Mouse (Mus musculus) kidney, adult 2 months (tissue): ENCODE results near the gene Atp7b.

Experiments
- CTCF ChIP-seq: fragments of 200-500 bp; conservative IDR thresholded peaks from 2 replicates; pipeline ENCODE4 v1.5.1; 2011; ENCODE audit warnings: low read depth, mild to moderate bottlenecking, control low read depth, low read length, moderate library complexity, mixed read lengths; ENCODE audit not compliant: insufficient read depth, insufficient read length
- POLR2A ChIP-seq: fragments of 200-500 bp; IDR thresholded peaks from one replicate; pipeline ENCODE4 v1.6.1; 2011; ENCODE audit warnings: low read depth, low read length, control low read depth

GRCm38 (mm10) chr8:22039468-22040152 lies 20.5 kb downstream of the Atp7b start:
- TF ChIP-seq CTCF (no peak), POLR2A (no peak)
